Mouse (Mus musculus): ENCODE measurements around the gene Gm4922. TPM values are rescaled to one million over a fixed set of nuclear protein-coding genes. Genes with fewer than 3 reads are reported as not detected.

Gene Gm4922
- polyA plus RNA-seq (2014; fragmentation: Nextera tagmentation; extraction: Ambion mirVana) = not detected in 2 replicates

- Histone ChIP-seq H3K4me1 (replicated peaks; ENCODE audit: control insufficient read depth, insufficient read depth, low read length) (no peaks in the 10 kb centered on the region), H3K9me3 (ENCODE audit: control insufficient read depth, low read length) (no peaks in the 10 kb centered on the region), H3K27me3 (replicated peaks; ENCODE audit: control insufficient read depth, insufficient read depth, low read length) (no peaks in the 10 kb centered on the region), H3K4me3 (ENCODE audit: low read depth, low read length) (no peak within 1 kb of the TSS), H3K27ac (ENCODE audit: low read depth, low read length) (no peak within 1 kb of the TSS), H3K36me3 (ENCODE audit: control insufficient read depth, insufficient read depth, low read length) (no peaks in the 10 kb centered on the region), H3K4me2 (no peak within 1 kb of the TSS), H3K9ac (ENCODE audit: low read depth, low read length) (no peak within 1 kb of the TSS)
- ATAC-seq (replicated peaks; ENCODE audit: low FRiP score) (no peak), DNase-seq (ENCODE audit: low spot score) (no peak)
- WGBS = 63% methylated on average over 1 of the region's 1 CpGs
Observed at GRCm38 (mm10) chr10:18786693-18787092, at the start of gene Gm4922. Gene Gm4922, minus strand, starts transcription at chr10:18786793.

DNA sequence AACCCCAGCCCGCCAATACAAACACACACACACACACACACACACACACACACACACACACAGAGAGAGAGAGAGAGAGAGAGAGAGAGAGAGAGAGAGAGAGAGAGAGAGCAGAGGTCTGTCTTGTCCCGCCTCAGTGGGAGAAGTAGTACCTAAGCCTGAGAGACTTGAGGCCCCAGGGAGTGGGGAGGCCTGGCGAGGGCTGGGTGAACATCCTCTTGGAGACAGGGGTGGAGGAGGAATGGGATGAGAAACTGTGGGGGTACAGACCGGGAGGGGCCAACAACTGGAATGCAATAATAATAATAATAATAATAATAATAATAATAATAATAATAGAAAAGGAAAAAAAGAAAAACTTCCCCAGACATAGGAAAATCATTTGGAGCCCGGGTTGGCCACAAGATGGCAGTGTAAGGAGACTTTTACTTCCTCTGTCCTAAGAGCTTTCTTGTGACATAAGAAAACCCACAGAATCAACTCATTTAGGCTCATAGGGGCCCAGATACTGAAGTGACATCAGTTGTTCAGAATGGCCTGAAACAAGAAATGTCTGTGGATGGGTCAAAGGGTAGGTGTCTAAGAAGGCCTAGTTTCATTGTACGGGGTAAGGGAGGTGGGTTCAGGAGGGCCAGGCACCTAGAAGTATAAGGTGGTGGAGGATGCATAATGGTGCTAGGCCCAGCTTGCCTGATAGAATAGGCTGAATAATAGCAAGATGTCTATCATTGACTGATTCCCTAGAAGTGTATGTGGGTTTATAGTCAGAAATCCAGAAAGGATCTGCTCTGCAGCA, 49.3 kb upstream of the Gm4922 start:
- Histone ChIP-seq H3K27ac (ENCODE audit: low read depth, low read length) (no peak overlapping the region), H3K4me3 (ENCODE audit: low read depth, low read length) (no peak overlapping the region), H3K4me1 (replicated peaks; ENCODE audit: control insufficient read depth, insufficient read depth, low read length) (no peaks in the 10 kb centered on the region), H3K4me2 (no peak overlapping the region), H3K9ac (ENCODE audit: low read depth, low read length) (no peak overlapping the region), H3K36me3 (ENCODE audit: control insufficient read depth, insufficient read depth, low read length) (no peaks in the 10 kb centered on the region), H3K27me3 (replicated peaks; ENCODE audit: control insufficient read depth, insufficient read depth, low read length) (no peaks in the 10 kb centered on the region), H3K9me3 (ENCODE audit: control insufficient read depth, low read length) (no peaks in the 10 kb centered on the region)
- DNase-seq (ENCODE audit: low spot score) (no peak), ATAC-seq (replicated peaks; ENCODE audit: low FRiP score) (no peak)
- WGBS = 62% methylated on average over 6 of the region's 6 CpGs

- WGBS = 41% methylated on average over 2 of the region's 2 CpGs
- Histone ChIP-seq H3K27ac (ENCODE audit: low read depth, low read length) (no peak overlapping the region), H3K4me2 (no peak overlapping the region), H3K4me3 (ENCODE audit: low read depth, low read length) (no peak overlapping the region), H3K9ac (ENCODE audit: low read depth, low read length) (no peak overlapping the region), H3K36me3 (ENCODE audit: control insufficient read depth, insufficient read depth, low read length) (no peaks in the 10 kb centered on the region), H3K4me1 (replicated peaks; ENCODE audit: control insufficient read depth, insufficient read depth, low read length) (no peaks in the 10 kb centered on the region), H3K9me3 (ENCODE audit: control insufficient read depth, low read length) (no peaks in the 10 kb centered on the region), H3K27me3 (replicated peaks; ENCODE audit: control insufficient read depth, insufficient read depth, low read length) (no peaks in the 10 kb centered on the region)
- DNase-seq (ENCODE audit: low spot score) (no peak), ATAC-seq (replicated peaks; ENCODE audit: low FRiP score) (no peak)
Observed at GRCm38 (mm10) chr10:18834389-18834788, 47.8 kb upstream of the Gm4922 start.

DNA sequence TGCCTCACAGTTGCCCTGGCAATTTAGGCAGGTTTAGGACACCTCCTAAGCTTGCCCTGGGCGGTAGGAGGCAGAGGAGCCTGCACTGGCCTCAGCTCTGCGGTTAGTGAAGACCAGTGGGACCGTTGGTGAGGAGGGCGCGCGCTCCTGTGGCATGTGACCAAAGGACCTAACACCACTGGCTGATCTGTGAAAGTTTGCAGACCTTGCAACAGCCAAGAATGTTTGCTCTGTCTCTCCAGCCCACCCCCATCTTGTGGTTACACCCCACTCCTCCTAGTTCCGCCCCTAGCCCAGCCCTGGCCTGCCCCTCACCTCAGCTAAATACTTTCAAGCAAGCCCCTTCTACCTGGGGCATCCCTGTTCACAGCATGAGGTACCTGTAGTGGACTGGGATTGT, 45.2 kb upstream of the Gm4922 start:
- no peak for ATAC-seq (replicated peaks; ENCODE audit: low FRiP score)
- WGBS = 31% methylated on average over 7 of the region's 7 CpGs
- no peaks in the 10 kb centered on the region for H3K36me3 ChIP-seq (ENCODE audit: control insufficient read depth, insufficient read depth, low read length)
- DNase-seq (ENCODE audit: low spot score) = no peak
- no peak overlapping the region for H3K9ac ChIP-seq (ENCODE audit: low read depth, low read length)
- no peaks in the 10 kb centered on the region for H3K27me3 ChIP-seq (replicated peaks; ENCODE audit: control insufficient read depth, insufficient read depth, low read length)
- H3K4me1 ChIP-seq (replicated peaks; ENCODE audit: control insufficient read depth, insufficient read depth, low read length) = no peaks in the 10 kb centered on the region
- H3K4me3 ChIP-seq (ENCODE audit: low read depth, low read length) = no peak overlapping the region
- no peaks in the 10 kb centered on the region for H3K9me3 ChIP-seq (ENCODE audit: control insufficient read depth, low read length)
- H3K4me2 ChIP-seq = 0 out of 2 replicates have a peak overlapping the region, but pooled peaks have one; percentile 16
- H3K27ac ChIP-seq (ENCODE audit: low read depth, low read length) = no peak overlapping the region

DNA sequence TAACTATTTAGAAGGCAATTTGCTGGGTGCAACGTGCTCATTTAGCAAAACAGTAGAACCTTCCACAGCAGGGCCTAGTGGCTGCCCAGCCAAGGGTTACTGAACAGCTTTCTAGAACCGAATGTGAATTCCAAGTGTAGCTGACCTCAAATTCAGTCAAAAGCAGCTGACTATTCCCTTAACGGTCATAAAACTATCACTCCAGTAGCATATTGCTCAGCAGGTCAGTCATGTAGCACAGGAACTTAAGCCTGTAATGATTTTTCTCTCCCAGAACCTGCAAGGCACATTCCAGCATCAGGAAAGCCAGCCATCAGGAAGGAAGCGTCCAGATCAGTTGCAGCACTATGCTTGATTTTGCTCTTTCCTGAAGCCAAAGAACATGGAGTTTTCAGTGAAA, 43.8 kb upstream of the Gm4922 start:
- WGBS = 90% methylated on average over 4 of the region's 4 CpGs
- no peak overlapping the region for H3K4me2 ChIP-seq
- ATAC-seq (replicated peaks; ENCODE audit: low FRiP score) = no peak

DNA sequence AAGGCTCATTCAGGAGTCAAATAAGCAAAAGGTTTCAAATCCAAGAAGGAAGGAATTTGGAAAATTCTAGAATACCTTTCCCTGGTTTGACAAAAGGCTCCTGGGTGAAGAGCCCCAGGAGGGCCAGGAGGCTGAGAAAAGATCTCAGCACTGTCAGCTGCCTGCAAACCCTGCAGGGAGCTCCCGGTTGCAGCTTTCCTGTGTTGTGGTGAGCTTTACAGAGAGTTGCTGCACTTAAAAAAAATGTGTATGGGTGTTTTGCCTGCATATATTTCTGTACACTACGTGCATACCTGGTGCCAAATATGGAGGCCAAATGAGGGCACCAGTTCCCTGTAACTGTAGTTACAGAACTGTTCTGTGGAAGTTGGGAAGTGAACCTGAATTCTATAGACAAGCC, 41.3 kb upstream of the Gm4922 start:
- no peak overlapping the region for H3K4me3 ChIP-seq (ENCODE audit: low read depth, low read length)
- H3K9ac ChIP-seq (ENCODE audit: low read depth, low read length) = no peak overlapping the region
- H3K27ac ChIP-seq (ENCODE audit: low read depth, low read length) = no peak overlapping the region
- H3K4me1 ChIP-seq (replicated peaks; ENCODE audit: control insufficient read depth, insufficient read depth, low read length) = no peaks in the 10 kb centered on the region
- H3K9me3 ChIP-seq (ENCODE audit: control insufficient read depth, low read length) = no peaks in the 10 kb centered on the region
- DNase-seq (ENCODE audit: low spot score) (no peak), ATAC-seq (replicated peaks; ENCODE audit: low FRiP score) (no peak)
- H3K27me3 ChIP-seq (replicated peaks; ENCODE audit: control insufficient read depth, insufficient read depth, low read length) = no peaks in the 10 kb centered on the region
- no peaks in the 10 kb centered on the region for H3K36me3 ChIP-seq (ENCODE audit: control insufficient read depth, insufficient read depth, low read length)
- 45% methylated on average over 2 of the region's 2 CpGs for WGBS
- no peak overlapping the region for H3K4me2 ChIP-seq

More for the DNA sequence above, 43.8 kb upstream of the Gm4922 start:
- DNase-seq (ENCODE audit: low spot score) = no peak
- Histone ChIP-seq H3K36me3 (ENCODE audit: control insufficient read depth, insufficient read depth, low read length) (no peaks in the 10 kb centered on the region), H3K9me3 (ENCODE audit: control insufficient read depth, low read length) (no peaks in the 10 kb centered on the region), H3K4me1 (replicated peaks; ENCODE audit: control insufficient read depth, insufficient read depth, low read length) (no peaks in the 10 kb centered on the region), H3K4me3 (ENCODE audit: low read depth, low read length) (no peak overlapping the region), H3K27ac (ENCODE audit: low read depth, low read length) (no peak overlapping the region), H3K27me3 (replicated peaks; ENCODE audit: control insufficient read depth, insufficient read depth, low read length) (no peaks in the 10 kb centered on the region), H3K9ac (ENCODE audit: low read depth, low read length) (no peak overlapping the region)

GRCm38 (mm10) chr10:18826107-18826506, 39.5 kb upstream of the Gm4922 start:
- 41% methylated on average over 2 of the region's 2 CpGs for WGBS
- no peaks in the 10 kb centered on the region for H3K27me3 ChIP-seq (replicated peaks; ENCODE audit: control insufficient read depth, insufficient read depth, low read length)
- H3K36me3 ChIP-seq (ENCODE audit: control insufficient read depth, insufficient read depth, low read length) = no peaks in the 10 kb centered on the region
- H3K4me3 ChIP-seq (ENCODE audit: low read depth, low read length) = no peak overlapping the region
- ATAC-seq (replicated peaks; ENCODE audit: low FRiP score) (no peak), DNase-seq (ENCODE audit: low spot score) (no peak)
- H3K9me3 ChIP-seq (ENCODE audit: control insufficient read depth, low read length) = no peaks in the 10 kb centered on the region
- no peak overlapping the region for H3K9ac ChIP-seq (ENCODE audit: low read depth, low read length)
- no peak overlapping the region for H3K4me2 ChIP-seq
- no peaks in the 10 kb centered on the region for H3K4me1 ChIP-seq (replicated peaks; ENCODE audit: control insufficient read depth, insufficient read depth, low read length)
- H3K27ac ChIP-seq (ENCODE audit: low read depth, low read length) = no peak overlapping the region

DNA sequence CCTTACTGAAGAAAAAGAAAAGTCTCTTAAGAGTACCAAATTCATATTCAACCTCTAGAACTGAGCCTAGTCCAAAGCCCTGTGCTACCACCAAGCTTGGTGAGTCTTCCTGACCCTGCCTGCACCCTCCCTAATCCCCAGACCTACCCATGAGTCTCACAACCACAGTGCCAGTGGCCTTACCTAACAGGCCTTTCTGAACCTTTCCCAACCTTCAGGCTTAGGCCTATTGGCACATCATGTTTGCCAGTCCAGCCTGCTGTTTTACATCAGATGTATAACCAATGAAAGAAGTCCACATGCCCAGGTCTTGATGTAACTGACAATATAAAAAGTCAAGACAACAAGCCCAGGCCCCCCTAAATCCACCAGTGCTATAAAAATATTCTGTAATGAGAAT, 38.5 kb upstream of the Gm4922 start:
- no peak overlapping the region for H3K27ac ChIP-seq (ENCODE audit: low read depth, low read length)
- H3K36me3 ChIP-seq (ENCODE audit: control insufficient read depth, insufficient read depth, low read length) = no peaks in the 10 kb centered on the region
- no peak overlapping the region for H3K4me3 ChIP-seq (ENCODE audit: low read depth, low read length)
- H3K4me1 ChIP-seq (replicated peaks; ENCODE audit: control insufficient read depth, insufficient read depth, low read length) = no peaks in the 10 kb centered on the region
- no peak overlapping the region for H3K9ac ChIP-seq (ENCODE audit: low read depth, low read length)
- ATAC-seq (replicated peaks; ENCODE audit: low FRiP score) = no peak
- H3K27me3 ChIP-seq (replicated peaks; ENCODE audit: control insufficient read depth, insufficient read depth, low read length) = no peaks in the 10 kb centered on the region
- DNase-seq (ENCODE audit: low spot score) = no peak
- H3K4me2 ChIP-seq = no peak overlapping the region
- no peaks in the 10 kb centered on the region for H3K9me3 ChIP-seq (ENCODE audit: control insufficient read depth, low read length)

DNA sequence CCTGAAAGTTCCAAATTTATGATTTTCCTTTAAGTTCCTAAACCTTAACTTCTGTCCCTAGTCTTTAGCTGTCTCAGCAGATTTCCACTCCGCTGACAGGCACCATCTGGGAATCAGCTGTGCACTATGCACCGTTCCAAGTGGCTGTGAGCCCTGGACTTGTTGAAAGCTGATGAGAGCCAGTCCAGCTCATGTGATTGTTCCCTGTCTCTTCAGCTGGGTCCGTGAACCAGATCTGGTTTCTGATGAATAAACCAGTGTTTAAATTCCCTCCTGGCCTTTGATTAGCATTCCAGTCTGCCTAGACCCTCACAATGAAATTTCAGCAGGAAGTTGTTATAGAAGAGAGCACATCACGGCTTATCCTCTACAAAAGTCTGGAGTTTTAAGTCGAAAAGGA, 30.0 kb upstream of the Gm4922 start:
- Histone ChIP-seq H3K4me3 (ENCODE audit: low read depth, low read length) (no peak overlapping the region), H3K27ac (ENCODE audit: low read depth, low read length) (no peak overlapping the region), H3K4me2 (no peak overlapping the region), H3K4me1 (replicated peaks; ENCODE audit: control insufficient read depth, insufficient read depth, low read length) (no peaks in the 10 kb centered on the region), H3K27me3 (replicated peaks; ENCODE audit: control insufficient read depth, insufficient read depth, low read length) (no peaks in the 10 kb centered on the region), H3K9me3 (ENCODE audit: control insufficient read depth, low read length) (no peaks in the 10 kb centered on the region), H3K9ac (ENCODE audit: low read depth, low read length) (no peak overlapping the region), H3K36me3 (ENCODE audit: control insufficient read depth, insufficient read depth, low read length) (no peaks in the 10 kb centered on the region)
- 68% methylated on average over 5 of the region's 5 CpGs for WGBS
- no peak for ATAC-seq (replicated peaks; ENCODE audit: low FRiP score)
- no peak for DNase-seq (ENCODE audit: low spot score)

Measured in liver, embryonic 11.5 days (tissue).